Mouse (Mus musculus) midbrain, embryonic 13.5 days (tissue): ENCODE results near the gene Adamts12. TPM values are rescaled to one million over a fixed set of nuclear protein-coding genes. Genes with fewer than 3 reads are reported as not detected.

Source experiments
- ATAC-seq: fragments of 200-750 bp; cut with Nextera tagmentation; 2 replicates; pipeline ENCODE4 v1.8.0; 2017; ENCODE audit warnings: mild to moderate bottlenecking, moderate TSS enrichment, moderate library complexity
- H3K27ac ChIP-seq: fragments of 300-500 bp; sonication (generic); 2 replicates; pipeline ENCODE4 v1.5.1; 2015; ENCODE audit warnings: inconsistent platforms, mild to moderate bottlenecking, moderate library complexity
- H3K27me3 ChIP-seq: fragments of 300-500 bp; sonication (generic); 2 replicates; pipeline ENCODE4 v1.6.1; 2015; ENCODE audit warnings: mild to moderate bottlenecking, inconsistent platforms
- H3K36me3 ChIP-seq: fragments of 300-500 bp; sonication (generic); 2 replicates; pipeline ENCODE4 v1.6.1; 2015; ENCODE audit warnings: mild to moderate bottlenecking, inconsistent platforms
- H3K4me1 ChIP-seq: fragments of 300-500 bp; sonication (generic); replicated peaks from 2 replicates; pipeline ENCODE4 v1.6.1; 2015; ENCODE audit warnings: inconsistent platforms
- H3K4me2 ChIP-seq: fragments of 300-500 bp; sonication (generic); replicated peaks from 2 replicates; pipeline ENCODE4 v1.6.1; 2015; ENCODE audit warnings: moderate library complexity, mild to moderate bottlenecking, inconsistent platforms
- H3K4me3 ChIP-seq: fragments of 300-500 bp; sonication (generic); replicated peaks from 2 replicates; pipeline ENCODE4 v1.5.1; 2015; ENCODE audit warnings: mild to moderate bottlenecking, inconsistent platforms
- H3K9ac ChIP-seq: fragments of 300-500 bp; sonication (generic); replicated peaks from 2 replicates; pipeline ENCODE4 v1.6.1; 2015; ENCODE audit warnings: mild to moderate bottlenecking, inconsistent platforms
- H3K9me3 ChIP-seq: fragments of 300-500 bp; sonication (generic); 2 replicates; pipeline ENCODE4 v1.6.1; 2016; ENCODE audit warnings: mild to moderate bottlenecking, inconsistent platforms
- WGBS: fragments of 180-500 bp; shearing (Covaris S2); methylation state at CpG from one replicate; pipeline ENCODE4 v1.1.7; 2015; 5-methylcytosine and 5-hydroxymethylcytosine counted together
- polyA plus RNA-seq: library from polyadenylated mRNA; unstranded; fragments of >200 nt; fragmentation: Nextera tagmentation; extraction: Ambion mirVana; gene quantifications from 2 replicates; pipeline ENCODE4 v1.2.1, GENCODE M21; 2015

Gene Adamts12
- polyA plus RNA-seq, 1 experiment from 2014 or later = 1.5 TPM

GRCm38 (mm10) chr15:11118371-11118770 is 53.8 kb downstream of the Adamts12 start:
- no peak overlapping the region for H3K27ac ChIP-seq
- no peak for ATAC-seq
- H3K9me3 ChIP-seq = no peaks in the 10 kb centered on the region
- H3K36me3 ChIP-seq = no peaks in the 10 kb centered on the region
- H3K27me3 ChIP-seq = no peaks in the 10 kb centered on the region
- H3K9ac ChIP-seq = no peak overlapping the region
- H3K4me2 ChIP-seq = no peak overlapping the region
- peaks cover 6% of the 10 kb centered on the region for H3K4me1 ChIP-seq
- H3K4me3 ChIP-seq = no peak overlapping the region

- Histone ChIP-seq H3K27me3 (no peaks in the 10 kb centered on the region), H3K9me3 (no peaks in the 10 kb centered on the region), H3K4me3 (no peak overlapping the region), H3K4me2 (no peak overlapping the region), H3K9ac (no peak overlapping the region), H3K27ac (no peak overlapping the region), H3K4me1 (no peaks in the 10 kb centered on the region), H3K36me3 (no peaks in the 10 kb centered on the region)
- ATAC-seq = no peak
- WGBS = 24% methylated on average over 1 of the region's 1 CpGs
Observed at GRCm38 (mm10) chr15:11121721-11122120, 57.1 kb downstream of the Adamts12 start.

- no peak overlapping the region for H3K4me2 ChIP-seq
- H3K4me1 ChIP-seq = no peaks in the 10 kb centered on the region
- H3K9ac ChIP-seq = no peak overlapping the region
- H3K36me3 ChIP-seq = no peaks in the 10 kb centered on the region
- H3K27me3 ChIP-seq = no peaks in the 10 kb centered on the region
- H3K4me3 ChIP-seq = no peak overlapping the region
- H3K27ac ChIP-seq = no peak overlapping the region
- no peak for ATAC-seq
- H3K9me3 ChIP-seq = no peaks in the 10 kb centered on the region
Observed at GRCm38 (mm10) chr15:11125361-11125760, 60.8 kb downstream of the Adamts12 start.

- no peaks in the 10 kb centered on the region for H3K4me1 ChIP-seq
- 78% methylated on average over 6 of the region's 6 CpGs for WGBS
- H3K27me3 ChIP-seq = no peaks in the 10 kb centered on the region
- ATAC-seq = no peak
- H3K36me3 ChIP-seq = no peaks in the 10 kb centered on the region
- H3K9me3 ChIP-seq = no peaks in the 10 kb centered on the region
- H3K4me2 ChIP-seq = no peak overlapping the region
- no peak overlapping the region for H3K27ac ChIP-seq
- no peak overlapping the region for H3K4me3 ChIP-seq
- no peak overlapping the region for H3K9ac ChIP-seq
Observed at GRCm38 (mm10) chr15:11128457-11128856, 63.9 kb downstream of the Adamts12 start.

- Histone ChIP-seq H3K4me1 (no peaks in the 10 kb centered on the region), H3K9me3 (no peaks in the 10 kb centered on the region), H3K4me2 (no peak overlapping the region), H3K4me3 (no peak overlapping the region), H3K36me3 (no peaks in the 10 kb centered on the region), H3K27ac (no peak overlapping the region), H3K27me3 (no peaks in the 10 kb centered on the region), H3K9ac (no peak overlapping the region)
- WGBS = 81% methylated on average over 5 of the region's 5 CpGs
- ATAC-seq = no peak
Observed at GRCm38 (mm10) chr15:11132586-11133558, 68.3 kb downstream of the Adamts12 start.

- H3K9ac ChIP-seq = no peak overlapping the region
- ATAC-seq = no peak
- H3K4me1 ChIP-seq = no peaks in the 10 kb centered on the region
- H3K4me3 ChIP-seq = no peak overlapping the region
- H3K4me2 ChIP-seq = no peak overlapping the region
- 80% methylated on average over 3 of the region's 3 CpGs for WGBS
- H3K9me3 ChIP-seq = no peaks in the 10 kb centered on the region
- H3K36me3 ChIP-seq = no peaks in the 10 kb centered on the region
- H3K27ac ChIP-seq = no peak overlapping the region
- no peaks in the 10 kb centered on the region for H3K27me3 ChIP-seq
Observed at GRCm38 (mm10) chr15:11145581-11145980, 81.0 kb downstream of the Adamts12 start.

GRCm38 (mm10) chr15:11159386-11159785 is 94.8 kb downstream of the Adamts12 start:
- Histone ChIP-seq H3K4me3 (no peak overlapping the region), H3K36me3 (no peaks in the 10 kb centered on the region), H3K9me3 (no peaks in the 10 kb centered on the region), H3K27me3 (no peaks in the 10 kb centered on the region), H3K9ac (no peak overlapping the region), H3K4me1 (no peaks in the 10 kb centered on the region), H3K27ac (no peak overlapping the region), H3K4me2 (no peak overlapping the region)
- no peak for ATAC-seq
- 82% methylated on average over 6 of the region's 6 CpGs for WGBS

- WGBS = 68% methylated on average over 2 of the region's 2 CpGs
- Histone ChIP-seq H3K9ac (no peak overlapping the region), H3K9me3 (no peaks in the 10 kb centered on the region), H3K4me2 (no peak overlapping the region), H3K27ac (no peak overlapping the region), H3K27me3 (no peaks in the 10 kb centered on the region), H3K4me3 (no peak overlapping the region), H3K36me3 (no peaks in the 10 kb centered on the region), H3K4me1 (no peaks in the 10 kb centered on the region)
- no peak for ATAC-seq
Observed at GRCm38 (mm10) chr15:11160759-11161158, 96.2 kb downstream of the Adamts12 start.

GRCm38 (mm10) chr15:11165883-11166282 is 101.3 kb downstream of the Adamts12 start:
- H3K27me3 ChIP-seq = no peaks in the 10 kb centered on the region
- 45% methylated on average over 3 of the region's 3 CpGs for WGBS
- no peak for ATAC-seq
- no peak overlapping the region for H3K27ac ChIP-seq
- no peaks in the 10 kb centered on the region for H3K36me3 ChIP-seq
- no peak overlapping the region for H3K4me2 ChIP-seq
- H3K9me3 ChIP-seq = no peaks in the 10 kb centered on the region
- H3K9ac ChIP-seq = no peak overlapping the region
- H3K4me1 ChIP-seq = no peaks in the 10 kb centered on the region
- no peak overlapping the region for H3K4me3 ChIP-seq

GRCm38 (mm10) chr15:11173884-11174470 is 109.4 kb downstream of the Adamts12 start:
- Histone ChIP-seq H3K4me1 (peaks cover 9% of the 10 kb centered on the region), H3K27me3 (no peaks in the 10 kb centered on the region), H3K9ac (no peak overlapping the region), H3K4me3 (no peak overlapping the region), H3K36me3 (no peaks in the 10 kb centered on the region), H3K27ac (no peak overlapping the region), H3K4me2 (no peak overlapping the region), H3K9me3 (no peaks in the 10 kb centered on the region)
- 93% methylated on average over 7 of the region's 7 CpGs for WGBS
- peak; percentile 28; the same call in 1 of the 2 replicates for ATAC-seq

GRCm38 (mm10) chr15:11174842-11175241 is 110.3 kb downstream of the Adamts12 start:
- Histone ChIP-seq H3K36me3 (no peaks in the 10 kb centered on the region), H3K9me3 (no peaks in the 10 kb centered on the region), H3K9ac (no peak overlapping the region), H3K27ac (no peak overlapping the region), H3K27me3 (no peaks in the 10 kb centered on the region), H3K4me1 (peaks cover 14% of the 10 kb centered on the region), H3K4me3 (no peak overlapping the region), H3K4me2 (no peak overlapping the region)
- WGBS = 80% methylated on average over 13 of the region's 13 CpGs
- no peak; the same call in 1 of the 2 replicates for ATAC-seq

- no peak overlapping the region for H3K9ac ChIP-seq
- whole genome bisulfite sequencing = 43% methylated on average over 9 of the region's 9 CpGs
- H3K4me1 ChIP-seq = peaks cover 15% of the 10 kb centered on the region
- no peaks in the 10 kb centered on the region for H3K9me3 ChIP-seq
- peak; percentile 60; the same call in 1 of the 2 replicates for ATAC-seq
- no peaks in the 10 kb centered on the region for H3K27me3 ChIP-seq
- no peaks in the 10 kb centered on the region for H3K36me3 ChIP-seq
- H3K4me2 ChIP-seq = no peak overlapping the region; the same call in 1 of the 2 replicates
- H3K4me3 ChIP-seq = no peak overlapping the region
- no peak overlapping the region for H3K27ac ChIP-seq
Observed at GRCm38 (mm10) chr15:11177448-11177847, 112.9 kb downstream of the Adamts12 start.
